Mouse (Mus musculus) neutrophil, adult 65 days (primary cell): ENCODE measurements around the gene Hspb9. TPM values are rescaled to one million over a fixed set of nuclear protein-coding genes. Genes with fewer than 3 reads are reported as not detected.

Source experiments
- total RNA-seq: library from RNA; stranded (reverse); gene quantifications from 2 replicates; pipeline ENCODE4 v1.2.4, GENCODE M21; 2023

The Hspb9 gene
- total RNA-seq: not detected in 2 replicates

GRCm38 (mm10) chr11:100713735-100714533, at the start of gene Hspb9:
TSS of gene Hspb9 (plus strand) at chr11:100713850.

GRCm38 (mm10) chr11:100692164-100692616, 21.5 kb upstream of the Hspb9 start, which contains the start of gene Zfp385c:
TSS of gene Zfp385c (minus strand) at chr11:100692455.

GRCm38 (mm10) chr11:100703851-100704531, 9.7 kb upstream of the Hspb9 start, which contains the start of gene Dhx58:
TSS of gene Dhx58 (minus strand) at chr11:100704271.

DNA sequence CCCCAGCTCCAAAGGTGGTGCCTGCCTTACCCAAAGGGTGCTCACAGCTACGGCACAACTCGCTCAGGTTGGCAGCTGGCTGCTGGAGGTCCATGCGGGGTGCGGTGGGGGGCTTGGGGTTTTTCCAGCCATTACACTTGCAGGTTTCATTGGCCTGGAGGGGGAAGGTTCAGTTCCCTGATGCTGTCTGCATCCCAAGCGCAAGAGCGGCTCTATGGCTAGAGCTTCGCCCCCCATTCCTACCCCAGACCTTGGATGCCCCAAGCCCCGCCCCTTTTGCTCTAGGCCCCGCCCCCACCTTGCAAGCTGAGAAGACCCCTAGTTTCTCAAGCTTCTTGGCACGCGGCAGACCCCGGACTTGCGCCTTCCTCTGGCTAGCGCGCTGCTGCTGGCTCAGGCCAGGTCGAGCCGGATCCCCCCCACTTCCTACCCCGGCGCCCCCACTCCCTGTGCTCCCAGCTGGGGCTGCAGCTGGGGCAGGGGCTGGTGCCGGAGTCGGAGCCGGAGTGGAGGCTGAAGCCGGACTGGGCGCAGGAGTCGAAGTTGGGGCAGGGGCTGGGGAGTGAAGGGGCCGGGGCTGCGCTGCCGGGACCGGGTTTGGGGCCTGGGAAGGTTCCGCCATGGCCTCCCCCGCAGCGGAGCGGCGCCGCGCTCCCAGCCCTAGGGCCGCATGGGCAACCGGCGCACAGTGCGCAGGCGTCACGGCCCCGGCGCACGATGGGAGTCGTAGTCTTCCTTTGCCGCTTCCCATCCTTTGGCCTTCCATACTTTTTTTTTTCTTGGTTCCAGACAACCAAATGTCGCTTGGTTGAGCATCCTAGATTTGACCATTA, 1.7 kb upstream of the Hspb9 start, which contains the start of gene Kat2a:
TSS of gene Kat2a (minus strand) at position 683 of the 833 bp plus-strand sequence.

DNA sequence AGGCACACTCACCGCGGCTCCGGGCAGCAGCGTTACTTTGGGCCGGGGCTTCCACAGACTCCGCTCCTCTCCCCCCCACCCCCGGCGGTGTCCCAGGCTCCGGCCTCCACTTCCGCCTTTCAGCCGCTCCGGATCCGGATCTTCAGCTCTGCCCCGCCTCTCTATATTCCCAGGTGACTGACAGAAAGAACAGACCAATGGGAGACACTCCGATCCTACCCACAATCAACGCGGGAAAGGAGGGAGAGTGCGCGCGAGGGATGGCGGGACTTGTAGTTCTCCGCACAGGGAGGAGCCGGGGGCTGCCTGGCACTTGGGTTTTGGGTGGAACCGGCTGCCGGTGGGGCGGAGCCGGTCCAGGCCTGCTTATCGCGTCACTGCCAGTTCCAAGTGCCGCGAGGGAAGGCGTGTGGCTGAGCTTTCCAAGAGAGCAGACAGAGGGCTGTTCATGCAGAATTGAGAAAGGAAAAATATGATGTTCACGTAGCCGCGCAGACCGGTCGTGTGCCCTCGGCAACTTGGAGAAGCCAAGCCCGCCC, 24.5 kb downstream of the Hspb9 start, which contains the start of gene Rab5c:
TSS of gene Rab5c (minus strand) at position 150 of the 539 bp plus-strand sequence.

DNA sequence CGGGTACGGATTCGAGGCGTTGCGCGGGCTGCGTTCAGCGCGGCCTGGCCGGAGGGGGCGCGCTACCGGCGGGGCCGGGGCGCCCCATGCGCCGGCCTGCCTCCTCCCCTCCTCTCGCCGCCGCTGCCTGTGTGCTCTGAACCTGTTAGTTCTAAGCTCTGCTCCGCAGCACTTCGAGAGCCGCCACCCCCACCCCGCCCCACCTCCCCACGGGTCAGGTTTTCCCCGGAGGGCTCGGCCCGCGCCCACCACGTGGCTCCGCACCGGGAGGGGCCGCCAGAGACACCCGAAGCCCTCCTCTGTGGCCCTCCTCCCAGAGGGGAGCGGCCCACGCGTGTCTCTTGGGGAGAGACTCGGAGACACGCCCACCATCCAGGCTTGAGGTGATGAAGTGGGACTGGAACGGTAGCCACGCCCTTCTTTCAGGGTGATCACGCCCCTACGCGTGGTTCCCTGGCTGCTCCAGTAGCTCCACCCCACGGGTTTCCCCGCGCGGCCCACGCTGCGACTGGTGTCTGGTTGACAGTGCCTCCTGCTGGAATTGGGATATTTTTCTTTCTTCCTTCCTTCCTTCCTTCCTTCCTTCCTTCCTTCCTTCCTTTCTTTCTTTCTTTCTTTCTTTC, 46.1 kb downstream of the Hspb9 start, which contains the start of gene Kcnh4:
TSS of gene Kcnh4 (minus strand) at position 332 of the 623 bp plus-strand sequence.

DNA sequence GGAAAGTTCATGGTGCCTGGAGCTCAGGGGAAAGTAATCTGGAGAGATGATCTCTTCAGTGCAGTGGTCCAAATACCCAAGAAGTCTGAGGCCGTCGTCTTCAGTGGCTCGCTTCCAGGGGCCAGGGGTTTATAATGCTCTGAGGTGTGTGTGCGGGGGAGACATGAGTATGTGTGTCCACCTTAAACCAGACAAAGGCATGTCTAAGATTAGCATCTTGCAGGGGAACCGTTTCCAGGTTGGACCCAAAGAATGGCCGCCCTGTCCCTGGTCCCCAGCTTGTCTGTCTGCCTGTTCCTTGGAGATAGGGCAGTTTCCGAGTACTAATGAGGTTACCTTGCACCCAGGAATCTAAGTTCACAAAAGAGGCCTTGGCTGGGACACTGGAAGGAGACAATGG, 49.2 kb downstream of the Hspb9 start, which contains the start of gene Hcrt:
TSS of gene Hcrt (minus strand) at position 101 of the 400 bp plus-strand sequence.

Other genes with a start within 250 kb of the Hspb9 start
- gene Klhl11, start 241.1 kb upstream of the Hspb9 start, total RNA-seq: 15.6 and 20.5 TPM in 2 replicates
- 116 and 138 TPM in 2 replicates for gene Acly, start 185.8 kb upstream of the Hspb9 start, total RNA-seq
- gene Ttc25, start 168.2 kb upstream of the Hspb9 start, total RNA-seq: not detected in 2 replicates
- gene Cnp, start 138.9 kb upstream of the Hspb9 start, total RNA-seq: 8.8 and 11.1 TPM in 2 replicates
- gene Nkiras2, start 94.6 kb upstream of the Hspb9 start, total RNA-seq: 38.6 and 41.5 TPM in 2 replicates
- gene Dnajc7, start 93.7 kb upstream of the Hspb9 start, total RNA-seq: 130 and 149 TPM in 2 replicates
- not detected in 2 replicates for gene Zfp385c, start 21.4 kb upstream of the Hspb9 start, total RNA-seq
- gene Dhx58, start 9.6 kb upstream of the Hspb9 start, total RNA-seq: 24.0 and 25.9 TPM in 2 replicates
- 7.2 and 8.3 TPM in 2 replicates for gene Kat2a, start 1.4 kb upstream of the Hspb9 start, total RNA-seq
- 158 and 168 TPM in 2 replicates for gene Rab5c, start 24.4 kb downstream of the Hspb9 start, total RNA-seq
- gene Kcnh4, start 46.1 kb downstream of the Hspb9 start, total RNA-seq: not detected in 2 replicates
- gene Hcrt, start 49.1 kb downstream of the Hspb9 start, total RNA-seq: not detected in 2 replicates
- gene Ghdc, start 57.1 kb downstream of the Hspb9 start, total RNA-seq: 8.8 and 13.0 TPM in 2 replicates
- 82.0 and 86.7 TPM in 2 replicates for gene Stat5b, start 136.9 kb downstream of the Hspb9 start, total RNA-seq
- 24.8 and 31.5 TPM in 2 replicates for gene Stat5a, start 145.5 kb downstream of the Hspb9 start, total RNA-seq
- gene Stat3, start 225.7 kb downstream of the Hspb9 start, total RNA-seq: 385 and 488 TPM in 2 replicates